Mouse (Mus musculus): Measurements from ENCODE around the gene Bmp2. TPM values are rescaled to one million over a fixed set of nuclear protein-coding genes. Genes with fewer than 3 reads are reported as not detected.

Bmp2 gene
- polyA plus RNA-seq, 1 experiment from 2014 or later: 25.8 TPM

DNA sequence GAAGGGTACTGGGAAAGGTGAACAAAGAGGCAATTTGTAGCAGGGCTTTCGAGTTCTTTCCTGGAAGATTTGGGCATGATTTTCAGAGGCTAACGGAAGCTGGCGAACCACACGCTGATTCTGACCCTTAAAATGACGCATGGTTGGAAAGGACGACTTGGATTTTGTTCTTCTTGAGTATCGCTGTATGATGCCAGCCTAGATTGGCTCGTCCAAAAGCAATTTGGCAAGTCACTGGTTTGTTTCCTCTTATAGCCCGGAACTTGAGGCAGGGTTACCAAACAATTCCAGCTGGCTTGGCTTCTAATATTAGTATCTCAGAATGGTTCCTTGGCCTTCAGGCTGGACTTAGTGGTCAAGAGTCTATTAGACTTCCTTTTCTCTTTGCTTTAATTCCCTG lies 22.6 kb upstream of the Bmp2 start:
- H3K4me1 ChIP-seq (replicated peaks): peaks cover 7% of the 10 kb centered on the region; the same call in 1 of the 2 replicates
- H3K4me2 ChIP-seq: no peak overlapping the region
- no peaks in the 10 kb centered on the region for H3K27me3 ChIP-seq (replicated peaks)
- no peaks in the 10 kb centered on the region for H3K9me3 ChIP-seq (replicated peaks)
- H3K4me3 ChIP-seq: no peak overlapping the region
- no peaks in the 10 kb centered on the region for H3K36me3 ChIP-seq
- no peak overlapping the region for H3K27ac ChIP-seq (ENCODE audit: poor library complexity, severe bottlenecking)
- H3K9ac ChIP-seq: no peak overlapping the region
- ATAC-seq (ENCODE audit: insufficient number of reproducible peaks, low FRiP score): no peak
- 86% methylated on average over 9 of the region's 9 CpGs for WGBS

GRCm38 (mm10) chr2:133533073-133533472 lies 18.9 kb upstream of the Bmp2 start:
- H3K4me3 ChIP-seq: no peak overlapping the region
- H3K9ac ChIP-seq: no peak overlapping the region
- no peaks in the 10 kb centered on the region for H3K9me3 ChIP-seq (replicated peaks)
- H3K4me1 ChIP-seq (replicated peaks): 0 out of 2 replicates have a peak, but pooled peaks cover 3% of the 10 kb centered on the region
- no peaks in the 10 kb centered on the region for H3K27me3 ChIP-seq (replicated peaks)
- ATAC-seq (ENCODE audit: insufficient number of reproducible peaks, low FRiP score): 0 out of 2 replicates have a peak, but pooled peaks have one; percentile 25
- H3K4me2 ChIP-seq: no peak overlapping the region
- no peaks in the 10 kb centered on the region for H3K36me3 ChIP-seq
- WGBS: 42% methylated on average over 3 of the region's 3 CpGs
- H3K27ac ChIP-seq (ENCODE audit: poor library complexity, severe bottlenecking): no peak overlapping the region

DNA sequence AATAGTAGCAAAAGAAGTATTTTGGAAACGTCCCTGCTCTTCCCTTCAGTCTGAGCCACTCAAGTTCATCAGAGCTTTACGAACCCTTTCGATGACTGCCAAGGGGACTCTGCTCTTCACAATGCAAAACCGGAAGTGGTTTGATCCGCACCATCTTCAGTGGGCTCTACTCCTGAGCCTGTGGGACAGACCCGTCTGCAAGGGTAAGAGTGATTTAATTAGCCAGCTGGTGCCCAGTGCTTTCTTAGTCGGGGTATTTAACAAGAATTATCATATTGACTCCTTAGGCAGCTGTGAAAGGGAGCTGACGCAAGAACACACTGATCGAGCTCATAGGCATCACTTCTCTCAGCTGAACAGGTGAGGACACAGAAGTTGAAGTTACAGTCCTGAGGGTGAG lies 16.5 kb upstream of the Bmp2 start:
- no peak overlapping the region for H3K4me2 ChIP-seq
- H3K27ac ChIP-seq (ENCODE audit: poor library complexity, severe bottlenecking): no peak overlapping the region
- 0 out of 2 replicates have a peak, but pooled peaks cover 3% of the 10 kb centered on the region for H3K4me1 ChIP-seq (replicated peaks)
- H3K4me3 ChIP-seq: no peak overlapping the region
- H3K9ac ChIP-seq: no peak overlapping the region
- no peaks in the 10 kb centered on the region for H3K36me3 ChIP-seq
- H3K27me3 ChIP-seq (replicated peaks): no peaks in the 10 kb centered on the region
- 81% methylated on average over 9 of the region's 9 CpGs for WGBS
- H3K9me3 ChIP-seq (replicated peaks): no peaks in the 10 kb centered on the region
- ATAC-seq (ENCODE audit: insufficient number of reproducible peaks, low FRiP score): no peak

GRCm38 (mm10) chr2:133536812-133537211 lies 15.1 kb upstream of the Bmp2 start:
- Histone ChIP-seq H3K27ac (ENCODE audit: poor library complexity, severe bottlenecking) (no peak overlapping the region), H3K4me2 (no peak overlapping the region), H3K36me3 (no peaks in the 10 kb centered on the region), H3K9me3 (replicated peaks) (no peaks in the 10 kb centered on the region), H3K9ac (no peak overlapping the region), H3K4me3 (no peak overlapping the region), H3K4me1 (replicated peaks) (0 out of 2 replicates have a peak, but pooled peaks cover 3% of the 10 kb centered on the region), H3K27me3 (replicated peaks) (0 out of 2 replicates have a peak, but pooled peaks cover 3% of the 10 kb centered on the region)
- 66% methylated on average over 7 of the region's 7 CpGs for WGBS
- ATAC-seq (ENCODE audit: insufficient number of reproducible peaks, low FRiP score): no peak

DNA sequence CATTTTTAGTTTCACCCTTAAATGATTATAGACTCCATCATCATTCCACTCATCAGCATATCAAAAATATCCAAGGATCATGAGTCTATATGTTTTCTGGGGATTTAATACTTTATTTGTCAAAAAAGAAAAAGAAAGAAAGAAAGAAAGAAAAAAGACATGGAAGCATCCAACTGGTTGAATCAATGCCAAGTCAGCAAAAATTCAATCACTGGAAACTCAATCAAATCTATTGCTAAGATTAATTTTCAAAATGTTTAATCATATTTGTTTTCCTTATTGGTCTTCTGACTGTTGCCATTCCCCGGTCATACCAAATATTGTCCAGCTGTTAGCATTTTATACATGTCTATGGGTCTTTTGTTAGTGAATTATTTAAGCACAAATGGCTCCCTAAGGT lies 11.3 kb upstream of the Bmp2 start:
- no peak overlapping the region for H3K27ac ChIP-seq (ENCODE audit: poor library complexity, severe bottlenecking)
- no peaks in the 10 kb centered on the region for H3K36me3 ChIP-seq
- no peaks in the 10 kb centered on the region for H3K4me1 ChIP-seq (replicated peaks)
- H3K4me2 ChIP-seq: no peak overlapping the region
- 0 out of 2 replicates have a peak, but pooled peaks cover 3% of the 10 kb centered on the region for H3K27me3 ChIP-seq (replicated peaks)
- WGBS: 91% methylated on average over 1 of the region's 1 CpGs
- H3K4me3 ChIP-seq: no peak overlapping the region
- no peak for ATAC-seq (ENCODE audit: insufficient number of reproducible peaks, low FRiP score)
- H3K9me3 ChIP-seq (replicated peaks): no peaks in the 10 kb centered on the region
- no peak overlapping the region for H3K9ac ChIP-seq

DNA sequence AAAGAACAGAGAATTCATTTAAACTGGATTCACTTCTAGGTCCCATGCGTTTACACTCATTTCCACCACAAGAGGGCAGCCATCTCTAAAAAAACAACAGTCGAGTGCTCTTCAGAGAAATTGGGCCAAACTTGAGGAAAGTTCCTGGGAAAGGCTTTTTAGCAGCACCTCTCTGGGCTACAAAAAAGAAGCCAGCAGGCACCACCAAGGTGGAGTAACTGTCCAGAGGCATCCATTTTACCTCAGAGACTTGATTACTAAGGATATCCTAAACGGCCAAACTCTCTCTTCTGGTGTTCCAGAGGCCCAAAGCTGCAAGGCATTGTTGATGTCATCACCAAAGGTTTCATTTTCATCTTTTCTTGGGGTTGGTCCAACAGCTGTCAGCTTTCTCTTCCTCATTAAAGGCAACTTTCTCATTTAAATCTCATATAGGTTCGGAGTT lies 1.7 kb upstream of the Bmp2 start:
- Histone ChIP-seq H3K9ac (no peak overlapping the region), H3K9me3 (replicated peaks) (no peaks in the 10 kb centered on the region), H3K4me3 (no peak overlapping the region), H3K4me2 (no peak overlapping the region), H3K27ac (ENCODE audit: poor library complexity, severe bottlenecking) (no peak overlapping the region), H3K36me3 (no peaks in the 10 kb centered on the region), H3K27me3 (replicated peaks) (peaks cover 23% of the 10 kb centered on the region; the same call in 1 of the 2 replicates), H3K4me1 (replicated peaks) (peaks cover 13% of the 10 kb centered on the region; the same call in 1 of the 2 replicates)
- no peak for ATAC-seq (ENCODE audit: insufficient number of reproducible peaks, low FRiP score)
- WGBS: 25% methylated on average over 4 of the region's 4 CpGs

GRCm38 (mm10) chr2:133552842-133553465 lies 995 bp downstream of the Bmp2 start:
- peaks cover 13% of the 10 kb centered on the region; the same call in 1 of the 2 replicates for H3K4me1 ChIP-seq (replicated peaks)
- H3K9me3 ChIP-seq (replicated peaks): no peaks in the 10 kb centered on the region
- H3K4me2 ChIP-seq: peak overlapping the region; percentile 75
- 0 out of 2 replicates have a peak, but pooled peaks have one; percentile 9 for ATAC-seq (ENCODE audit: insufficient number of reproducible peaks, low FRiP score)
- peak overlapping the region; percentile 66 for H3K9ac ChIP-seq
- peak overlapping the region; percentile 1; the same call in 1 of the 2 replicates for H3K27ac ChIP-seq (ENCODE audit: poor library complexity, severe bottlenecking)
- WGBS: 1% methylated on average over 48 of the region's 48 CpGs
- peak overlapping the region; percentile 53 for H3K4me3 ChIP-seq
- H3K27me3 ChIP-seq (replicated peaks): peaks cover 26% of the 10 kb centered on the region; the same call in 1 of the 2 replicates
- H3K36me3 ChIP-seq: no peaks in the 10 kb centered on the region

- Histone ChIP-seq H3K36me3 (no peaks in the 10 kb centered on the region), H3K4me2 (peak overlapping the region; percentile 75), H3K27ac (ENCODE audit: poor library complexity, severe bottlenecking) (no peak overlapping the region), H3K4me3 (peak overlapping the region; percentile 53), H3K9ac (peak overlapping the region; percentile 65), H3K9me3 (replicated peaks) (no peaks in the 10 kb centered on the region), H3K27me3 (replicated peaks) (peaks cover 26% of the 10 kb centered on the region; the same call in 1 of the 2 replicates), H3K4me1 (replicated peaks) (peaks cover 13% of the 10 kb centered on the region; the same call in 1 of the 2 replicates)
- no peak for ATAC-seq (ENCODE audit: insufficient number of reproducible peaks, low FRiP score)
- 17% methylated on average over 9 of the region's 9 CpGs for WGBS
Measured at GRCm38 (mm10) chr2:133553911-133554285, 1.9 kb downstream of the Bmp2 start.

GRCm38 (mm10) chr2:133554286-133555021 lies 2.5 kb downstream of the Bmp2 start:
- peaks cover 13% of the 10 kb centered on the region; the same call in 1 of the 2 replicates for H3K4me1 ChIP-seq (replicated peaks)
- peak overlapping the region; percentile 65 for H3K9ac ChIP-seq
- H3K9me3 ChIP-seq (replicated peaks): no peaks in the 10 kb centered on the region
- peak overlapping the region; percentile 75 for H3K4me2 ChIP-seq
- H3K36me3 ChIP-seq: no peaks in the 10 kb centered on the region
- H3K27ac ChIP-seq (ENCODE audit: poor library complexity, severe bottlenecking): no peak overlapping the region
- H3K27me3 ChIP-seq (replicated peaks): peaks cover 23% of the 10 kb centered on the region; the same call in 1 of the 2 replicates
- peak; percentile 57 for ATAC-seq (ENCODE audit: insufficient number of reproducible peaks, low FRiP score)
- under 1% methylated on average over 55 of the region's 55 CpGs for WGBS
- peak overlapping the region; percentile 53 for H3K4me3 ChIP-seq

GRCm38 (mm10) chr2:133564248-133564886 lies 12.4 kb downstream of the Bmp2 start:
- no peak overlapping the region for H3K27ac ChIP-seq (ENCODE audit: poor library complexity, severe bottlenecking)
- H3K9me3 ChIP-seq (replicated peaks): no peaks in the 10 kb centered on the region
- no peaks in the 10 kb centered on the region for H3K36me3 ChIP-seq
- 0 out of 2 replicates have a peak, but pooled peaks cover 11% of the 10 kb centered on the region for H3K4me1 ChIP-seq (replicated peaks)
- H3K4me2 ChIP-seq: no peak overlapping the region
- no peak overlapping the region for H3K4me3 ChIP-seq
- ATAC-seq (ENCODE audit: insufficient number of reproducible peaks, low FRiP score): no peak
- H3K9ac ChIP-seq: no peak overlapping the region
- H3K27me3 ChIP-seq (replicated peaks): no peaks in the 10 kb centered on the region
- WGBS: 73% methylated on average over 10 of the region's 10 CpGs

GRCm38 (mm10) chr2:133565424-133565823 lies 13.5 kb downstream of the Bmp2 start:
- 0 out of 2 replicates have a peak, but pooled peaks cover 11% of the 10 kb centered on the region for H3K4me1 ChIP-seq (replicated peaks)
- H3K4me3 ChIP-seq: no peak overlapping the region
- H3K9ac ChIP-seq: no peak overlapping the region
- no peak overlapping the region for H3K27ac ChIP-seq (ENCODE audit: poor library complexity, severe bottlenecking)
- no peaks in the 10 kb centered on the region for H3K36me3 ChIP-seq
- 88% methylated on average over 5 of the region's 5 CpGs for WGBS
- no peaks in the 10 kb centered on the region for H3K9me3 ChIP-seq (replicated peaks)
- H3K27me3 ChIP-seq (replicated peaks): no peaks in the 10 kb centered on the region
- no peak for ATAC-seq (ENCODE audit: insufficient number of reproducible peaks, low FRiP score)
- H3K4me2 ChIP-seq: no peak overlapping the region
